Mouse (Mus musculus) layer of hippocampus, adult 8-10 months (tissue): Measurements from ENCODE around the gene Slc39a11. TPM values are rescaled to one million over a fixed set of nuclear protein-coding genes. Genes with fewer than 3 reads are reported as not detected.
A peak's percentile ranks its signal among the peaks of the same experiment; 100 is the strongest.

Experiments used
- DNase-seq, 2 experiments: peaks; one replicate each; pipeline ENCODE4 v3.0.0; 2022; ENCODE audit warnings: low spot score in 2 of 2
- total RNA-seq, 4 experiments: library from RNA; stranded (reverse); gene quantifications; 2 replicates each; pipeline ENCODE4 v1.2.4; 2022

Slc39a11 gene
- total RNA-seq, 4 experiments from 2014 or later: 20.2 to 24.3 (median 23.4) TPM

DNA sequence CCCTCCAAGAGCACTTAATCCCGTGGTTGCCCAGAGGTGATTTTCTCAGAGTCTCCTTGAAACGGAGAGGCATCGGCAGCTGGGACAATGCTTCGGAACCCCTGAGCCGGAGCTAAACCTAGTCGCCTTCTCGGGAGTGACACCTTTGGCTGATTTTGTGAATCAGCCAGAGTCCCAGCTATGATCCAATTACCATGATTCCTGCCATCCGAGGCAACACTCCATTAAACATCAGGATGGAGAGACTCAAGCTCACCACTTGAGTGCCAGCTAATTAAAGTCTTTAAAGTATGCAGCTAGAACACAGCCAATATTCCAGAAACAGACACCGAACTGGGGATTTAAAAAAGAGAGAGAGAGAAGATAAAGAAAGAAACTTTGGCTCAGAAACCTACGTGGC lies 136.9 kb downstream of the Slc39a11 start:
- DNase-seq: no peak

DNA sequence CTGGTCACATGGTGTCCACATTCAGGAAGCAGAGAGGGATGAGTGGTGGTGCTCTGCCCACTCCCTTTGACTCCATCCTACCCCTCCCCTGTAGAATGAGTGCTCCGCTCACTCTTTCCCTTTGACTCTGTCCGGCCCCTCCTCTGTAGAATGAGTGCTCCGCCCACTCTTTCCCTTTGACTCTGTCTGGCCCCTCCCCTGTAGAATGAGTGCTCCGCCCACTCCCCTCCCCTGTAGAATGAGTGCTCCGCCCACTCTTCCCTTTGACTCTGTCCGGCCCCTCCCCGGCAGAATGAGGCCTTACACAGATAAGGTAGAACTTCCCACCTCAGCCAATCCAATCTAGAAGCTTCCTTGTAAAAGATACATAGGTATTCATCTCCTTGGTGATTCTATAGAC lies 137.7 kb downstream of the Slc39a11 start:
- no peak for DNase-seq

DNA sequence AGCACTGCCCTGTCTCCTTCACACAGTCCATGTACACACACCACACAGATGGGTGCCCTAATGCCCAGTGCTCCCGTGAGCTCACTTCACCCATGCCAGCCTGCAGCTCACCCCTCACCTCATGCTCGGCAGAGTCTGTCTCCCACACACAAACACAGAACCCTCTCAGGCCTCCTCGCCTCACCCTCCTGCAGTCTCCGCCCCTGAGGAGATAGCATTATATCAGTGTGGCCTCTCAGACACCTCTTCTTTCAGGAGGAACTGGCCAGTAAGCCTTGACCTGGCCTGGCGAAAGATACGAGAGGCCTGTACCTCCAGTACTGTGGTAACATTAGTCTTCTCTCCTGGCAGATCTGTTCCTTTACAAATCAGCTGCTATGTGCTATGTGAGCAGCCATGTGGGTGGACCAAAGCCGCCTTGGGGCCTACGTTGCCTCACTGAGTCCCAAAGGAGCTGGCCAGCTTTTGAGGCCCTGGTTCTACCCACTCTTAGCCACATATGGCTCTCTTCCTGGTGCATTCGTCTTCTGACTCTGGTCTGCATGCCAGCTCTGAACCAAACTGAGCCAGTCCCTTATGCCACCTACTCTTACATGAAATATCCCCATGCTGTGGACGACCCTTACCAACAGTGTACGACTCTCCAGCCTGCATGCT lies 138.8 kb downstream of the Slc39a11 start:
- no peak for DNase-seq

DNA sequence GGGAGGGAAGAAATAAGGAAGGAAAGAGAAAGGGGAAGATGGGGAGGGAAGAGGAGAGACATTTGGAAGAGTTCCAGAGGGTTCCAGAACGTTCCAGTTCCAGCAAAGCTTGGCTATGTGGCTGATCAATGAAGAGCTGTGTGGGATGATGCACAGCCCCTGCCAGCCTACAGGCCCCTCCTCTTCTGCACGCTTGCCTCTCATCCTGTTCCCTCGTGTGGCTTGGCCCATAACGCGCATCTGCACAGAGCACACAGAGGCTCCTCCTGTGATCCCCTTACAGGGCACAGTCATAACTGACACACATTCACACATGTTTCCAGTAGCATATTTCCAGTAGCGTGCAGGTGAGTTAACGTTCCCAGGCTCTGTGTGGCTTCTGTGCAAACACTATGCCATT lies 139.6 kb downstream of the Slc39a11 start:
- no peak for DNase-seq

DNA sequence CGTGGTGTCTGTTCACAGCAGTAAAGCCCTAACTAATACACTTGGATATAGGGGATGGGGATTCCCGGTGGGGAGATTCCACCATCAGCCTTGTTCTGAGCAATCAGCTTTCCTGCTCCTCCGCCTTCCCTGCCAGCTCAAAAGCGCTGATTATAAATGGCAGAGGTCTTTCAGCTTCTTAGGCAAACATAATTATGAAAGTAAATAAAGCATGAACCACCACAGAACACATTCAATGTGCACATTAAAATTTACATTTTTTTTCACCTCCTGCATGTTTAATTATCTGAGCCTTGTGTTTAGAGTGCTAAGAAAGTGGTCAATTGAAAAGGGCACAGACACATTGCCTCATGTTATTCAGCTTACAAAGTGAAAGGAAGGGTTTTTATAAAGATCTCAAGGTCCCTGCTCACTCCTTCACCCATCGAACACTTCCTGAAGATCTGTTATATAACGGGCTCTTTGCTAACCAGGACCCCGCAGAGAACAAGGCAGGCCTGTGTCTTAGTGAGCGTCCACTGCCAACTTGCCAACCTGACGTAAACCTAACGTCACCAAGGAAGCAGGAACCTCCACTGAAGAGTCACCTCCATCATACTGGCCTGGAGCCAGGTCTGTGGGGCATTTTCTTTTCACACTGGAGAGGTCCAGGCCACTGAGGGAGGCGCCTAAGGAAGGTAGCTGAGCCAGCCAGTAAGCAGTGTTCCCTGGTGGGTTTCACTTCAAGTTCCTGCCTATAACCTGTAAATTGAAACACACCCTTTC lies 142.0 kb downstream of the Slc39a11 start:
- DNase-seq: peak in 1 of 2 experiments; percentile 30

DNA sequence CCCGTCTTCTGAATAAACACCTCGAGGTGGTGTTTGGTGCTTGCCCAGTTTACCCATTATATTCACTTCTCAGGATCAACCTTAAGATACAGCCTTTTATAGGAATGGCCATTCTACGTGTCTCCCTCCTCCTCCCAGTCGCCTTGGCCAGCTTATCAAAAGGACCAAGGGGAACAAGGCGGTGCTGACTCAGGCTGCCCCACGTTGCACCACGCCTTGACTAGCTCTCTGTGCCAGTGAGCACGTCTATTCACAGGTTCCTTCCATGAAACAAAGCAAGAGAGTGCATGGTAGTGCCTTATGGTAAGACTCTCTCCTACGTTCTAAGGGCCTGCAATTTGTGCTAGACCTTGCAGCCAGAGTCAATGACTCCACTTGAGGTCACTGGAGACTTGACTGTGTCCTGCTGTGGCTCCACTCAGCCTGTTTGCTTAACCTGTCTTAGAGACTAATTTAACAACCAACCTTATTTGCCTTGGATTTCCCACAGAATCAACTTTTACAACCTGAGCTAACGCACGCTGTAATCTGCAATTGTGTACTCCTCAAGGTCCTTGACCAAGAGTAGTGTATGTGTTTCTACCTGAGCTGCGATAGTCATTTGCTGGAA lies 144.2 kb downstream of the Slc39a11 start:
- DNase-seq: no peak

DNA sequence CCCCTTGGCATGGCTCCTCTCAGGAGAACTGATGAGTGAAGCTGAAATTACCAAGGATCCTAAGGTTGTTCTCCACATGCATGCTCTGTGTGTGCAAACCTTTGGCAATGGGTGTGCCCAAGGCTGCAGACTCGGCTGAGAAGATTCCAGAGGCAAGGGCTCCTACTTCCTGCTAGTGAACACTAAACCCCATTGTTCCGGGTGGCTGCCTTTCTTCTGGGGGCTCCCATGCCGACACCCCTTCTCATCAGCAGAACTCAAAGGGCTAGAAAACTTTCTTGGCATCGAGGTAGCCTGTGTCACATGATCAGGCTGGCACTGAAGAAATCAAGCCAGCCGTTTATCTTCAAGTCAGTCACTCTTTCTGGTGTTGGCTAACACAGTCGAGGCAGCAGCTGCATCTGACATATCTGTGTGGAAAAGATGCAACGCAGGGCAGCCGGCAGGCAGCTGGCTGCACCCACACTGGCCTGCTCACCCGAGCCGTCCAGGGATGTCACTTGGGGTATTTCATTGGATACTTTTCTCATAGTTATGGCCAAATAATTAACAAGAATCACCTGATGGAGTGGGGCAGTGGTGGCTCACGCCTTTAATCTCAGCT lies 145.3 kb downstream of the Slc39a11 start:
- DNase-seq: no peak

DNA sequence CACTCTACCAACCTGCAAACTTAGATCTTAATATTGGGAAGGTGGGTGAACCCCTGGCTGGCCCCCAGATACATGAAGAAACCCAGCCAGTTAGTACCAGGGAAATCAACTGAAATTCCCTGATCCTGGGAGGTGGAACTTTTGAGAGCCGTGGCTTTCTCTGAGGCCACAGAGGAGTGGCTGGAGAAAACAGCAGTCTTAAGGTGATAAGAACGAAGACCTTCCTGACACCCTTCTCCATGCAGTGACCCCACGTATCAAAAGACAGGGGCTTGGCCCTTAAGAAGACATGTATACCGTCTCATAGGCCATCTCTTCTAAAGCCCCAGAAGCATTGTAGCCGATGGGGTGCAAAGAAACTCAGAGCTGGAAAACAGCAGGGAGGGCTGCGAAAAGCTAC lies 146.9 kb downstream of the Slc39a11 start:
- DNase-seq: no peak

DNA sequence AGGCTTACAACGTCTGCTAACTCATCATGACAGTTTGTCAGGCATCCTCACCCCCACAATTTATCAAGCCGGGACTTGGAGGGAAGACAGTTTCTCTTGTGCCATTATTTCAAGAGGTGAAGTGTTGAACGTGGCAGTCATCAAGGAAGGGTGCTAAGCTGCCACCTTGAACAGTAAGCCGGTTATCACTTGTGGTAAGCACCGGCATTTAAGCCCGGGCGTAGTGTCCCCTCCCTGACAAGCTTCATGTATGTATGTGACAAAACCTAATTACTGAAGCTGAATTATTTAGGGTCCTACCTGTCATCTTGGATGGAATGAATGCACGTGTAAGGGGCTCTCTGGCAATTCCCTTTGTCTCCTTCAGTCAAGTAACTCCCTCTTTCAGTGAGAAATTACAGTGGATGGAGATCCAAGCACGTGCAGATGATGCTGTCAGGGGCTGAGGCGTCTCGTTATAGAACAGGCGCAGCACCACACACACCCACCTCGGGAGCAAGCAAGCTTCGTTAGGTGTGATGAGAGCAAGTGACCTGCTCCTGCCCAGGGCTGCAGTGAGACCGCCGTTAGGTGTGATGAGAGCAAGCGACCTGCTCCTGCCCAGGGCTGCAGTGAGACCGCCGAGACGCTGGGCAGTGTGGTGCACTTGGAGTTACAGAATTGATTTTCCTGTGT lies 149.1 kb downstream of the Slc39a11 start:
- no peak for DNase-seq

DNA sequence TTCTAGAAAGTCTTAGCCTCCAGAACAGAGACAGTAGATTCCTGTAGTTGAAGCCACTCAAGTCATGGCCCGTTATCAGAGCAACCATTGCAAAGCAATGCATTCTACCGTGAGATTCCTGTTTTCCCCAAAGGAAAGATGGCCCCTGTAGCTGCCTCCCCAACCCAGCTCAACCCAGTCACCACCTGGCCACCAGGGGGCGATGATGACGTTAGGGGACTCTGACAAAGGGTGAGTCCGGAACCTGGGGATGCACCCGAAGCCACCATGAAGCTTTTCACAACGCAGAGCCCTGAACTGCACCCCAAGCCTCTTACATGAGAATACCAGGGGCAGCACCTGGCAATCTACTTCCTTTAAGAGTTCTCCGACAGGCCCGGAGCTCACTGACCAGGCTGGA lies 151.0 kb downstream of the Slc39a11 start:
- no peak for DNase-seq

DNA sequence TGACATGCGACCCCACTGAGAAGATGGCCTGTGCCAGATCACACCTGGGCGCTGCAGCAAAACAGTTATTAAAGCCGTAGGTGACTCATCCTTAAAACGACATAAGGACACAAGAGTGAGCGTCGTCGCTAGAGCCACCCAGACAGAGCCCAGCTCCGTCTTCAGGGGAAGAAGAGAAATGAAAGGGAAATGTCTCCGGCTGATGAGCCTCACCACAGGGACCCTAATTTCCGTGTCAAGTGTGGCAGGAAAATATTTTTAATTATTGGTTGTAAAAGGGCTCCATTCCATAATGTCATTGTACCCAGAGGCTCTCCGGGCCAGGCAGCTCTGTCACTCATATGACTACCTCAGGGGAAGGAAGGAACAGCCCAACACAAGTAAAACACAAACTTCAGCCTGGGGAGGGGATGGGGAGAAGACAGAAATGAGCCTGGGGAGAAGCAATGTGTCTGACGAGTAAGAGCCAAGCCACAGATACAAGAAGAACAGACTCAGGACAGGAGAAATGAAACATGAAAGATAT lies 155.8 kb downstream of the Slc39a11 start:
- DNase-seq: no peak

DNA sequence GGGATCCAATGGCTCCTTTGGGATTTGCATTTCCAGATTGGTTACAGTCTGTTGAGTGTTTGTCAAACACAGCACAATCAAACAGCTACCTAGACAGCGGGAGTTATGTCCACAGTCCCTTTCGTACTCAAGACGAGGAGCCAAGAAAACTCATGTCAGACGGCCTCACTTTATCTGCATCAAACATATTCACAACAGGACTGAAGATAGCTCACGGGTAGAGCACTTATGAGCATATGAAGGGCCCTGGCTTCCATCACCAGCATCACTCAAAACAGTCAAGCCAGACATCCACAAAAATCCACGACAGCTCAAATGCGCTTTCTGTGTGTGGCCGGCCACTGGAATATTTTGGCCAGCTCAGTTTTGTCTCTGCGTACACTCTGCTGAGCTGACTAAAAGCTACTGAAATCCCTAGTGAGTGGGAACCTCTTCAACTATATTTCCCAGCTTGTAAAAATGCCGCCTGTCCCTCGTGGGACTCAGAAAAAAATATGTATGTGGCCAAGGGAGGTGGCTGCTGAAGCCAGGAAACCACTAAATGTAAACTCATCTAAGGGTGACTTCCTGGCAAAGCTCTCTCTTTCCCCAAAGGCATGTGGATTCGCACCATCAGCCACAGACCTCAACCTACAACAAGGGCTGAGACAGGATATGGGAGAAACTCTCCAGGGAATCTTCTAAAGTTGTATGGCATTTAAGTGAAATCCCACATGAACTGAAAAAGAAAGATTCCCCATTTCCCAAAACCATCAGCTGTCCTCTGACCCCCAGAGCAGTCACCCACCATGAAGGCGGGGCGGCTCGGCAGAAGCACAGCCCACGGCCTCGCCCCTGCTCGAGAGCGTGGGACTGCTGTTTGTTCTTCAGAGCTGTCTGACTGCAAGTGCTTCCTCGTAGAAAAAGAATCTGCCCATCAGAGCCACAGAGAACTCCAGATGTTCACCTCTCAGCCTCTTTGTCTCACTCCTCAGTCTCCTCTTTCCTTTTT lies 159.1 kb downstream of the Slc39a11 start:
- no peak for DNase-seq

DNA sequence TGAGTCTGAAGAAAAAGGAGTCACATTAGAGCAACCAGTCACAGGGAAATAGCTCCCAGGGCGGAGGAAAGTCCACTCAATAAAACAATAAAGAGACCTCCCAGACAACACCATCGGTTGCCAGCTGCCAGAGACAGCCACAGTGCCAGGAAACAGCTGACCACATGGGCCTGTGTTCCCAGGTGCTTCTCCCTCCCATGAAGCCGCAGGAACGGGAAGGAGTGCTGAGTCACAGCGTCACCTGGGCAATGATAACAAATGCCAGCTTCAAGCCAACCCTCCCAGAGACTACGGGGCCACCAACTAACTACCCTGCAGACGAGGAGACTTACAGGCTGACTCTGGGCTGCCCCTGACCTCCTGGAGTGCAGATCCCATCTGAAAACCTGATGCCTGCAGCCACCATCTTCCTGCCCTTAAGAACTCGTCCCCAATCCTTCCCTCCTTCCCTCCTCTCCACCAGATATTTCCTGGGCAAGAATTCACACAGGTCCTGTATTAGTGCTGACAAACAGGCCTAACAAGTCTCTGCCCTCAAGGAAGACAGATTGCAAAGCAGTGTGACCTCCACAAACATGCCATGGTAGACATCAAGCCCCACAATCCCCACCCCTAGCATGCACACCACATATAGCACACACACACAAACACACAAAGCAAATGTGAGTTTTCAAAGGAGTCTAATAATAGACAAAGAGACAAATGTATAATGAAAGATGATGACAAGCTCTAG lies 162.1 kb downstream of the Slc39a11 start:
- DNase-seq: no peak

DNA sequence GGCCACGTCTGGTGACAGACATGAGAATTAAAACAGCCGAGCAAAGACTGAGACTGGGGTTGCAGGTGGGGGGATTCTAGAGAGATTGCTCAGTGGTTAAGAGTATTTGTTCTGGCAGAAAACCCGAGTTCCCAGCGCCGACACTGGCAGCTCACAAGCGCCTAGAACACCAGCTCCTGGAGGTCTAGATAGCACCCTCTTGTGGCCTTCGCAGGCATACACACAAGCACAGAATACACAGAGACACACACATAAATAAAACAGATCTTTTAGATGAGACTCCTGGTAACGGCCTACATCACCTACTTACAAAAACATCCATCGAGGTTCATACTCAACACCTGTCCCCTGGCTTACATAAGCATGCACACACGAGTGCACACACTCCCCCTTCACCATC lies 165.8 kb downstream of the Slc39a11 start:
- DNase-seq: no peak

DNA sequence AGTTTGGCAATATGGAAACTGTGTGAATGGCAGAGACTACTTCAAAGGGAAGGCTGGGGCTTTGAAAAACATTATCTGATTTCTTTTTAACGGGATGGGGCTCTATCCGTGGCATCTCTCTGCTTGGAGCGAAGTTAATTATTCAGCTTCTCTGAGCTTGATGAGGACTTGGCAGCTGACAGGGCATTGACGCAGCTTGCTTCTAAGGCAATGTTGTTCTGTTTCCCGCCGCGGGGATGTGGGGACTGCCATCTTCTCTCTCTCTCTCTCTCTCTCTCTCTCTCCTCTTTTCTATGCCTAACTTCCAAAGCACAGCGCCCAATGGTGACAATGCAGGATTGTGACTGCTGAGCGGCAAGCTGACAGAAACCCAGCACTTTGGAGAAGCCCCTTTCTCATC lies 172.3 kb downstream of the Slc39a11 start:
- DNase-seq: peak; percentile 24 to 34

DNA sequence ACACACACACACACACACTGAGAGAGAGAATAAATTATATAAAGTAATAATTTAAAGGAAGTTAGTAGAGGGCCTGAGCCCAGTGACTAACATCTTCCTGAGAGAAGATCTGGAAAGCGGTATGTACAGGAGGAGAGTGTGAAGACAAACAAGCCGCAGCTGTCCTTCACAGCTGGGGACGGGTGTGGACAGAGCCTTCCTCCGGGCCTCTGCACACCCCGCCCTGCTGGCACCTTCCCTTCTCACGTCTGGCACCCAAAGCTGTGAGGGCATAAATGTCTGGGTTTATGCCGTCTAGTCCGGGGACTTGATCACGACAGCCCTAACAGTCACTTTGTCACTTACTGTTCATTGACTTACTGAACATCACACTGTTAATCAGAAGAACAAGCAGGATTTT lies 173.2 kb downstream of the Slc39a11 start:
- DNase-seq: no peak

DNA sequence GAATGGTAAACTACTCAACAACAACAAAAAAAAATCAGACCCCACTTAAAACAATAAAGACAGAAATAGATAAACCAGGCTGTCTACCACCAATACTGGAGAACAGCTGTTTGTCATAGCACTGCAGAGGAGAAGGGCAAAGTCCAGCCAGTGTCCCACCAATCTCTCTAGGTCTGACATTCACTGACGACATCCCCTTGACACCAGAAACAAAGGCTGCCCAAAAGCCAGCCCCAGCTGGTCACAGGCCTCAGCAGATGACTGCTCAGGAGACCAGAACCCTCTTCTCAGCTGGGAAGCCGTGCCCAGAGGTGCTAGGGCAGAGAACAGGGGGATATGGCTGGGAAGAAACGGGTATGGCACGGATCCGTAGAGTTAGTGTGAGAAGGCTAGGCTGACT lies 174.4 kb downstream of the Slc39a11 start:
- DNase-seq: no peak

DNA sequence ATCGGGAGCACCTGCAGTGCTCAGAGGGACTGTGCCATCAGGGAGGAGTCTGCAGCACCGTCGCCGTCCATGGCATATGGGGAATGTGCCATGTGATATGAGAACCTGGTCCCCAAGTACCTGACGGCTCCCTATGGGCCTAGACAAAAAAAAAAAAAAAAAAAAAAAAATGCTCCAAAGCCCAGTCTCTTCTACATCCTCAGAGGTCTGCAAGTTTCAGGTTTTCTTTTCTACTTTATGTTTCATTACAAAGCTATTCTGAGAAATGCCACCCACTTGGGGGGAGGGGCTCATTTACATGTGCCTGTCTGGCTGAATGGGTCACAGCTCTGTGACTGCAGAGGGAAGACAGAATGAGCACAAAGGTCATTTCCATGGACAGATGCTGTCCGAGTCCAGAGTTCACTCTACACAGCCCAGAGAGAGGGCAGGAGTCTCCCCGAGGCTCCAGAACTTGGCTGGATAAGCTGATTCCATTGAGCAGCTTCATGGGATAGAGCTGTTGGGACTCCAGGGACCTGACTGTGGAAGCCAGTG lies 175.8 kb downstream of the Slc39a11 start:
- DNase-seq: no peak

DNA sequence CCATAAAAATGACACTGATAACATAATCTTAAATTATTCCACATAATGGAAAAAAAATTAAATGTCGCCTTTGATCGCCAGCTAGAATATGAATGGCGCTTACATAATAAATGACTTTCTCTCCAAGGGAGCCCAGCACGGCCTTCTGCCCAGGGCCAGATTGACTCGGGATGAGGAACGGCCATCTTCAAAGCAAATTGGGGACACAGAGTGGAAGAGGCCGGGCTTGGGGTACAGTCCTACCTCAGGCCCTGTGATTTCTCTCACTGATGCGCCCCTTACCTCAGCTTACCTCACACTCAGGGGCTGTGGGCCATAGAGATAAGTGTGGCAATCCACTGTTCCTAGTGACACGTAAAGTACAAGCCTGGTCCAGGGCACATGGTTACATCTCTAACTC lies 177.9 kb downstream of the Slc39a11 start:
- no peak for DNase-seq
